Mouse (Mus musculus): ENCODE results near the gene Actg1.

Gene Actg1

DNA sequence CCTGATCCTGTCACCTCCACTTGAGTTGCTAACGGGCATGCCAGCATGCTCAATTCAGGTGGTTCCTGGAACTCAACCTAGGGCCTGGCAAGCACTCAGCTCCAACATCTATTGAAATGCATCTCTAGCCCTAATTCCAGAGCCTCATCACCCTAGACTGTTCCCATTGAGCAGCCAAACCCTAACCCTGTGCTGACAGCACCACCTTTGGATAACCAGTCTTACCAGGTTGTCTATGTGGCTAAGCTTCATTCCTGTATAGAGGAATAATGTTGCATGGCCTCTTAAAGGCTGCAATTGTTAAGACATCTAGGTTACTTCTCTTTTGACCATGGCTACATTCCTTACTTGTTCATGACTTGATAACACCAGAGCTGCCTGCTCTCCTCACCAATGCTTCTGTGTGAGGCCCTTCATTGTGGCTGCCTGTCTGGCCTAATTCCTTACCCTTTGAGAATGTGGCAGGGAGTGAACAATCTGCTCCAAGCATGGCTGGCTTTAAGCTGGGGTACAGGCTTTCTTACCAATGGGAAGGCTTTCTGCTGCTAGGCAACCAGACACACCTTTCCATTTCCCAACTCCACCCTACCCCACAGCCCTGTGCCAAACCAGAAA lies 3.2 kb downstream of the Actg1 start:
- no peak for DNase-seq (ENCODE audit: low spot score in 2 of 2)

GRCm38 (mm10) chr11:120344310-120344920 lies 3.9 kb downstream of the Actg1 start:
- DNase-seq (ENCODE audit: low spot score in 2 of 2), result no peak

- DNase-seq (ENCODE audit: low spot score in 2 of 2), result no peak
Measured at GRCm38 (mm10) chr11:120343519-120344309, 4.6 kb downstream of the Actg1 start.

- no peak for DNase-seq (ENCODE audit: low spot score in 2 of 2)
Measured at GRCm38 (mm10) chr11:120342656-120343160, 5.6 kb downstream of the Actg1 start.

DNA sequence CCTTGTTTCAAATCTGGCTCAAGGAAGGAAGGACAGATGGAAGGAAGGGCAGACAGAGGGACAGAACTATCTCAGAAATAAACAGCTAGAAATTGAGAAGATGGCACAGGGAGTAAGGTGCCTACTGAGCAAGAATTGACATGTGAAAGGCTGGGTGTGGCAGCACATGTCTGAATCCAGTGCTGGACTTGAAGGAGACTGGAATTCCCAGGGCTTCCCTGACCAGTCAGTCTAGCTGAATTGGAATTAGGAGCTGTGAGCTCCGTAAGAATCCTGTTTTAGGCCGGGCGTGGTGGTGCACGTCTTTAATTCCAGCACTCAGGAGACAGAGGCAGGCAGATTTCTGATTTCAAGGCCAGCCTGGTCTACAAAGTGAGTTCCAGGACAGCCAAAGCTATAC lies 6.7 kb downstream of the Actg1 start:
- no peak for DNase-seq (ENCODE audit: low spot score in 2 of 2)

DNA sequence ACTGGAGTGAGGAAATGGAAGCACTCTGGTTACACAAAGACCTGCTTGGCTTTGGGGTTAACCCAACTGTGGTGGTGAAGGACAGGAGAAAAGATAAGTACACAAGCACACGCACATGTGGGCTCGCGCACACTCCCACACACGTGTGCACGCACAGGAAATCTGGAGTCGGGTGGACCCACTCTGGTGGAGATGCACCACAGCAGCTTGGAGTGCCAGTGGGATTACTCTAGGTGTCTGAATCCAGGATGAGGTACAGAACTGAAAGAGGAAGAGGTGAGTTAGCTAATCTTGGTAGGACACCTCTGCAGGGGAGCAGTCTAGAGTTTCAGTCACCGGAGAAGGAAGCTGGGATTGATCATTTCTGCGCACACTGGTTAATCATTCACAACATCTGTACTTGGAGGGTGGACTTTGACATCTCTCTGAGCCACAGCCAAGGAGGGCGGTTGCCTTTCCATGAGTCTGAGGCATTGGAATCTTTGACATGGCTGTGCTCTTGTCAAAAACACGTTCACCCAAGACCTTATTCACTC lies 8.3 kb downstream of the Actg1 start:
- no peak for DNase-seq (ENCODE audit: low spot score in 2 of 2)

DNA sequence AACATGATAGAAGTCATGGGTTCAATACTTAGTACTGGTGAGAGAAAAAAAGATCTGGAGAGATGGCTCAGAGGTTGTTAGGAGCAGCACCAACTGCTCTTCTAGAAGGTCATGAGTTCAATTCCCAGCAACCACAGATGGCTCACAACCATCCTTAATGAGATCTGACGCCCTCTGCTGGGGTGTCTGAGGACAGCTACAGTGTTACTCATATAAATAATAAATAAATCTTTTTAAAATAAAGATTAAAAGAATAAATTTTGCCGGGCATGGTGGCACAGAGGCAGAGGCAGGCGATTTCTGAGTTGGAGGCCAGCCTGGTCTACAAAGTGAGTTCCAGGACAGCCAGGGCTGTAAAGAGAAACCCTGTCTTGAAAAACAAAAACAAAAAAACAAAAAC lies 9.6 kb downstream of the Actg1 start:
- no peak for DNase-seq (ENCODE audit: low spot score in 2 of 2)

- no peak for DNase-seq (ENCODE audit: low spot score in 2 of 2)
Measured at GRCm38 (mm10) chr11:120337447-120337846, 10.9 kb downstream of the Actg1 start.

GRCm38 (mm10) chr11:120335431-120336021 lies 12.8 kb downstream of the Actg1 start:
- no peak for DNase-seq (ENCODE audit: low spot score in 2 of 2)

DNA sequence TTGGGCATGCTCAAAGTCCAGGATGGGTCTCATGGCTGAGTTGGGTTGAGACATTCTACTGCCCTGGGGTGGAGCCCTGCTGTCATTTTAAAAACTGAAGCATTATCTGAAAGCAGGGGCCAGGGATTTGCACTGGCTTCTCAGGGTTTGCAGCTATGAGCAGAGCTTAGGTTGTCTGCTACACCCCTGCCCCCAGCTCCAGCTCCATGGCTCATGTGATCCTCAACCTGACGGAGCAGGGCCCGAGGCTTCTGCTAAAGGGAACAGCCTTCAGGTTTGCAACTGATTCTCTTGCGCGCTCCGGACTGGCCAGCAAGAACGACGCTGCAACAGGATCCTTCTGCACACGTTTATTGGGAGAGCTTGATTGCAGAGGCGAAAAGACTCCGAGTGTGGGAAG lies 28.2 kb downstream of the Actg1 start:
- DNase-seq (ENCODE audit: low spot score in 2 of 2), result no peak

DNA sequence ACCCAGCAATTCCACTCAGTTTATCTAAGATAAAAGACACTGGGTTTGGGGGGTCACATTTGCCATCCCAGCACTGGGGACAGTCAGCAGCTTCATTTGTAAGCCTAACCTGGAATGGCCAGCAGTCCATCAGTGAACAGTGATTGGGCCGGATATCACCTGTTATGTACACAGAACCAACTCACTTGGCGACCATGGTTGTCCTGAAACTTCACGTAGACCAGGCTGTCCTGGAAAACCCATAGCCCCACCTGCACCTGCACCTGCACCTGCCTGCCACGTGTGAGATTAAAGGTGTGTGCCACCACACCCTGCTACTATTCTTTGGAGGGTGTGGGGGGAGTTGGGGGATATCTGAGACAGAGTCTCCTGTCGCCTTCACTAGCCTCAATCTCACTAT lies 29.0 kb downstream of the Actg1 start:
- DNase-seq (ENCODE audit: low spot score in 2 of 2), result no peak

- no peak for DNase-seq (ENCODE audit: low spot score in 2 of 2)
Measured at GRCm38 (mm10) chr11:120317456-120317855, 30.9 kb downstream of the Actg1 start.

GRCm38 (mm10) chr11:120316690-120317254 lies 31.6 kb downstream of the Actg1 start:
- DNase-seq (ENCODE audit: low spot score in 2 of 2), result peak in 1 of 2 experiments; percentile 53

DNA sequence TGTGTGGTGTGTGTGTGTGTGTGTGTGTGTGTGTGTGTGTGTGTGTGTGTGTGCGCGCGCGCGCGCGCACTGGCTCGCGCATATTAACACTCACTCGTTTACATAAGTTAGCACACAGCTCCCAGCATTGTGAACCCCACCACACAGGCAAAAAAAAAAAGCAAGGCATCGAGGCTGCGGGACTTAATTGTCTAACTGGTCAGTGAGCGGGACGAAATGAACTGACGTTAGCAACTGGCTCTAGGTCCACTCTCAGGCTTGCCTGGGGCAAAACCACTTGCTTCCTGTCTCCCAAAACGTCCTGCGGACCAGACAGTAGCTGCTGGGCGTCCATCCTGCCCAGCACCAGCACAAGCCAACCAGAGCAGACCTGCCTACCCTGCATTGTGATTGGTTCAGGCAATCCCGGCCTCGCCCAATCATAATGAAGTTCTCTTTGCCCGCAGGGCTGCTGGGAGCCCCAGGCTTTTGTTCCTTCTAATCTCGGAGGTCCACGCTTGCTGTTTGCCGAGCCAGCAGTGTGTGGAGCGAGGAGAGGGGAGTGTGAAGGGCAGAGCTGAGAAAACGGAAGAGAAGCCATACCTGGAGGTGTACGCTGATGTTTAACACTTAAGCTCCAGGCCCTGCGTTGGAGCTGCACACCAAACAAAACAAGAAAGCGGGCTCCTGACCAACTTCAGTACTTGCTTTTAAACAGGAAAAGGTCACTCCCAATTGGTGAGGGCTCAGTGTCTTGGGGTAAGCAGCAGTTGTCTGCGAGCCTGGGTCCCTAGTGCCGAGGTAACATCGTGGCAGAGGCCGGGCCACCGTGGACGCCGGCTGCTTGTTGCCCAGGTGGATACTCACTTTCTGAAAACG lies 32.3 kb downstream of the Actg1 start:
- peak; percentile 83 to 86 for DNase-seq (ENCODE audit: low spot score in 2 of 2)

GRCm38 (mm10) chr11:120315416-120315761 lies 33.0 kb downstream of the Actg1 start:
- no peak for DNase-seq (ENCODE audit: low spot score in 2 of 2)

DNA sequence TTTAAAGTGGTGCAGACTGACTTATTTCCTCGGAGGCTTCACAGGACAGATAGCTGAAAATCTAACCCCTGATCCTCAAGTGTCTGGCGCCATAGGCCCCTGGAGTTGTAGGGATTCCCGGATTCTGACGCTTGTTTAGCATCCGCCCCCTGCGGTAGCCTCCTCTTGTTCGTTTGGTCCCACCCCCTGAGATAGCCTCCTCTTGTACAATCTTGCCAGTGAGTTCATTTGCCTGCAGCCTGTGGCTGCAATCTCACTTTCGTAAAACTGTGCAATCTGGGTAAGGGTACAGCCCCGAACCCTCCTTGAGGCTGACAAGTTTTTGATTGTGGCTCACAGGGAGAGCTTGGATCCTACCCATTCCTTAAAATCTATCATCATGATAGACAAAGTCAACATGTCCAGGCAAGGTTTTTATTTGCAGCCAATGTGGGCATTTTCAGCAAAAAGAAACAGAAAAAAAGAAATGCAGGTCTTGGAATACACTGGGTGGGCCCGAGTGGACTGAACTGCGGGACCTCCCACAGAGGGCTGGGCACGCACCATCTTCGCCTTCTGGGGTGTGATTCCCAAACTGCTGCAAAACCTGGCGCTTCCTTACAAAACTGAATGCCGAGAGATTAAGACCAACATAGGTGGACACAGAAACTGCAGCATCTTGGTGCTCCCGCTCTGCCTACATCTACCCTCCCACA lies 33.5 kb downstream of the Actg1 start:
- no peak for DNase-seq (ENCODE audit: low spot score in 2 of 2)

- DNase-seq (ENCODE audit: low spot score in 2 of 2), result no peak
Measured at GRCm38 (mm10) chr11:120313906-120314685, 34.2 kb downstream of the Actg1 start.

GRCm38 (mm10) chr11:120312069-120312468 lies 36.3 kb downstream of the Actg1 start:
- DNase-seq (ENCODE audit: low spot score in 2 of 2), result no peak

DNA sequence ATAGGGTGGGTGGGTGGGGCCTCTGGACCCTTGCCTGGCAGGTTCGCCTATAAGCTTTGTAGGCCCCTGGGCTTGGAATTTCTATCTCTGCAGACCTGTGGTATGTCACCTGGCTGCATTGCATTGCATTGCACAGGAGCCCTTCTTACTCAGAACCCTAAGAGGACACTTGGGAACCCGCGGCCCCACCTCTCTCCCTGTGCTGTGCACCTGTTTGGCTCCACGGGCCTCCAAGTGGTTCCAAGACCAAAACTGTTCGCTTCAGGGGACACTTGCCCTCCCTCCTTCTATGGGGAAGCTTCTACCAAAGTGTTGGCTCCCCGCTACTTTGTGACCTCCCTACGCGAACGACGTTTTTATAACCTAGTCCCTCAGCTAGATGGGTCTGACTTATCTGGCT lies 36.8 kb downstream of the Actg1 start:
- DNase-seq (ENCODE audit: low spot score in 2 of 2), result no peak

Data from thymus, postnatal 10 days (tissue).